Mouse (Mus musculus): ENCODE data around the gene Slc39a11. TPM values are rescaled to one million over a fixed set of nuclear protein-coding genes. Genes with fewer than 3 reads are reported as not detected.

The Slc39a11 gene
- polyA plus RNA-seq, 1 experiment from 2014 or later: 23.5 TPM

- H3K9me3 ChIP-seq (ENCODE audit: control insufficient read depth, low read length): no peaks in the 10 kb centered on the region
- H3K36me3 ChIP-seq (ENCODE audit: control insufficient read depth, insufficient read depth, low read length): peaks cover 59% of the 10 kb centered on the region
- peaks cover 11% of the 10 kb centered on the region; the same call in 1 of the 2 replicates for H3K4me1 ChIP-seq (ENCODE audit: control insufficient read depth, insufficient read depth, low read length)
- no peaks in the 10 kb centered on the region for H3K27me3 ChIP-seq (ENCODE audit: control insufficient read depth, insufficient read depth, low read length)
- WGBS: 93% methylated on average over 15 of the region's 15 CpGs
- no peak overlapping the region for H3K27ac ChIP-seq (ENCODE audit: low read depth, low read length)
- no peak overlapping the region for H3K4me3 ChIP-seq (ENCODE audit: low read depth, low read length)
- H3K4me2 ChIP-seq (ENCODE audit: low read depth, low read length): no peak overlapping the region
- no peak for ATAC-seq (ENCODE audit: low read depth)
- no peak overlapping the region for H3K9ac ChIP-seq (replicated peaks; ENCODE audit: low read depth, low read length)
These were observed 4.2 kb upstream of the Slc39a11 start for GRCm38 (mm10) chr11:113654105-113654504.

- Histone ChIP-seq H3K4me2 (ENCODE audit: low read depth, low read length) (no peak overlapping the region), H3K36me3 (ENCODE audit: control insufficient read depth, insufficient read depth, low read length) (peaks cover 54% of the 10 kb centered on the region), H3K9ac (replicated peaks; ENCODE audit: low read depth, low read length) (no peak overlapping the region), H3K4me3 (ENCODE audit: low read depth, low read length) (no peak overlapping the region), H3K9me3 (ENCODE audit: control insufficient read depth, low read length) (no peaks in the 10 kb centered on the region), H3K27me3 (ENCODE audit: control insufficient read depth, insufficient read depth, low read length) (no peaks in the 10 kb centered on the region), H3K4me1 (ENCODE audit: control insufficient read depth, insufficient read depth, low read length) (peaks cover 15% of the 10 kb centered on the region; the same call in 1 of the 2 replicates), H3K27ac (ENCODE audit: low read depth, low read length) (no peak overlapping the region)
- ATAC-seq (ENCODE audit: low read depth): no peak
- 75% methylated on average over 6 of the region's 6 CpGs for WGBS
These were observed 2.6 kb upstream of the Slc39a11 start for GRCm38 (mm10) chr11:113652516-113652915.

GRCm38 (mm10) chr11:113651907-113652273, 2.0 kb upstream of the Slc39a11 start:
- no peak overlapping the region for H3K9ac ChIP-seq (replicated peaks; ENCODE audit: low read depth, low read length)
- peaks cover 48% of the 10 kb centered on the region for H3K36me3 ChIP-seq (ENCODE audit: control insufficient read depth, insufficient read depth, low read length)
- H3K27ac ChIP-seq (ENCODE audit: low read depth, low read length): no peak overlapping the region
- peaks cover 15% of the 10 kb centered on the region; the same call in 1 of the 2 replicates for H3K4me1 ChIP-seq (ENCODE audit: control insufficient read depth, insufficient read depth, low read length)
- ATAC-seq (ENCODE audit: low read depth): no peak
- no peaks in the 10 kb centered on the region for H3K9me3 ChIP-seq (ENCODE audit: control insufficient read depth, low read length)
- H3K27me3 ChIP-seq (ENCODE audit: control insufficient read depth, insufficient read depth, low read length): no peaks in the 10 kb centered on the region
- no peak overlapping the region for H3K4me3 ChIP-seq (ENCODE audit: low read depth, low read length)
- WGBS: 53% methylated on average over 8 of the region's 8 CpGs
- no peak overlapping the region for H3K4me2 ChIP-seq (ENCODE audit: low read depth, low read length)

GRCm38 (mm10) chr11:113651206-113651906, 1.5 kb upstream of the Slc39a11 start:
- Histone ChIP-seq H3K9ac (replicated peaks; ENCODE audit: low read depth, low read length) (no peak overlapping the region), H3K4me2 (ENCODE audit: low read depth, low read length) (no peak overlapping the region), H3K36me3 (ENCODE audit: control insufficient read depth, insufficient read depth, low read length) (peaks cover 43% of the 10 kb centered on the region), H3K9me3 (ENCODE audit: control insufficient read depth, low read length) (no peaks in the 10 kb centered on the region), H3K27ac (ENCODE audit: low read depth, low read length) (no peak overlapping the region), H3K4me3 (ENCODE audit: low read depth, low read length) (no peak overlapping the region), H3K27me3 (ENCODE audit: control insufficient read depth, insufficient read depth, low read length) (no peaks in the 10 kb centered on the region), H3K4me1 (ENCODE audit: control insufficient read depth, insufficient read depth, low read length) (peaks cover 15% of the 10 kb centered on the region; the same call in 1 of the 2 replicates)
- 60% methylated on average over 22 of the region's 22 CpGs for WGBS
- ATAC-seq (ENCODE audit: low read depth): no peak

- peak within 1 kb of the TSS; percentile 95 for H3K27ac ChIP-seq (ENCODE audit: low read depth, low read length)
- peak within 1 kb of the TSS; percentile 62 for H3K4me2 ChIP-seq (ENCODE audit: low read depth, low read length)
- 44% methylated on average over 26 of the region's 26 CpGs for WGBS
- peak within 1 kb of the TSS; percentile 98 for H3K4me3 ChIP-seq (ENCODE audit: low read depth, low read length)
- no peaks in the 10 kb centered on the region for H3K27me3 ChIP-seq (ENCODE audit: control insufficient read depth, insufficient read depth, low read length)
- H3K9me3 ChIP-seq (ENCODE audit: control insufficient read depth, low read length): no peaks in the 10 kb centered on the region
- no peak for ATAC-seq (ENCODE audit: low read depth)
- peak within 1 kb of the TSS; percentile 90 for H3K9ac ChIP-seq (replicated peaks; ENCODE audit: low read depth, low read length)
- H3K4me1 ChIP-seq (ENCODE audit: control insufficient read depth, insufficient read depth, low read length): peaks cover 15% of the 10 kb centered on the region; the same call in 1 of the 2 replicates
- peaks cover 18% of the 10 kb centered on the region for H3K36me3 ChIP-seq (ENCODE audit: control insufficient read depth, insufficient read depth, low read length)
These were observed 1.1 kb downstream of the Slc39a11 start, which contains the start of gene Cog1 for GRCm38 (mm10) chr11:113648690-113649352. Cog1 (plus strand) TSS chr11:113649169.

GRCm38 (mm10) chr11:113648152-113648551, 1.7 kb downstream of the Slc39a11 start:
- 2% methylated on average over 15 of the region's 15 CpGs for WGBS
- no peak overlapping the region for H3K27ac ChIP-seq (ENCODE audit: low read depth, low read length)
- H3K9ac ChIP-seq (replicated peaks; ENCODE audit: low read depth, low read length): no peak overlapping the region
- peaks cover 15% of the 10 kb centered on the region; the same call in 1 of the 2 replicates for H3K4me1 ChIP-seq (ENCODE audit: control insufficient read depth, insufficient read depth, low read length)
- H3K4me2 ChIP-seq (ENCODE audit: low read depth, low read length): no peak overlapping the region
- no peak for ATAC-seq (ENCODE audit: low read depth)
- no peaks in the 10 kb centered on the region for H3K27me3 ChIP-seq (ENCODE audit: control insufficient read depth, insufficient read depth, low read length)
- H3K4me3 ChIP-seq (ENCODE audit: low read depth, low read length): no peak overlapping the region
- H3K9me3 ChIP-seq (ENCODE audit: control insufficient read depth, low read length): no peaks in the 10 kb centered on the region
- H3K36me3 ChIP-seq (ENCODE audit: control insufficient read depth, insufficient read depth, low read length): peaks cover 12% of the 10 kb centered on the region; the same call in 1 of the 2 replicates

- no peak overlapping the region for H3K9ac ChIP-seq (replicated peaks; ENCODE audit: low read depth, low read length)
- no peak overlapping the region for H3K4me2 ChIP-seq (ENCODE audit: low read depth, low read length)
- no peaks in the 10 kb centered on the region for H3K27me3 ChIP-seq (ENCODE audit: control insufficient read depth, insufficient read depth, low read length)
- no peak overlapping the region for H3K27ac ChIP-seq (ENCODE audit: low read depth, low read length)
- H3K9me3 ChIP-seq (ENCODE audit: control insufficient read depth, low read length): no peaks in the 10 kb centered on the region
- WGBS: 85% methylated on average over 3 of the region's 3 CpGs
- no peak overlapping the region for H3K4me3 ChIP-seq (ENCODE audit: low read depth, low read length)
- peaks cover 6% of the 10 kb centered on the region; the same call in 1 of the 2 replicates for H3K4me1 ChIP-seq (ENCODE audit: control insufficient read depth, insufficient read depth, low read length)
- ATAC-seq (ENCODE audit: low read depth): no peak
- H3K36me3 ChIP-seq (ENCODE audit: control insufficient read depth, insufficient read depth, low read length): no peaks in the 10 kb centered on the region
These were observed 4.7 kb downstream of the Slc39a11 start for GRCm38 (mm10) chr11:113645181-113645580.

- no peaks in the 10 kb centered on the region for H3K27me3 ChIP-seq (ENCODE audit: control insufficient read depth, insufficient read depth, low read length)
- H3K4me3 ChIP-seq (ENCODE audit: low read depth, low read length): no peak overlapping the region
- no peaks in the 10 kb centered on the region for H3K9me3 ChIP-seq (ENCODE audit: control insufficient read depth, low read length)
- no peaks in the 10 kb centered on the region for H3K36me3 ChIP-seq (ENCODE audit: control insufficient read depth, insufficient read depth, low read length)
- no peak overlapping the region for H3K9ac ChIP-seq (replicated peaks; ENCODE audit: low read depth, low read length)
- ATAC-seq (ENCODE audit: low read depth): no peak
- no peaks in the 10 kb centered on the region for H3K4me1 ChIP-seq (ENCODE audit: control insufficient read depth, insufficient read depth, low read length)
- no peak overlapping the region for H3K27ac ChIP-seq (ENCODE audit: low read depth, low read length)
- 89% methylated on average over 12 of the region's 12 CpGs for whole genome bisulfite sequencing
- no peak overlapping the region for H3K4me2 ChIP-seq (ENCODE audit: low read depth, low read length)
These were observed 11.2 kb downstream of the Slc39a11 start for GRCm38 (mm10) chr11:113638680-113639079.

GRCm38 (mm10) chr11:113634699-113635121, 15.2 kb downstream of the Slc39a11 start:
- no peak overlapping the region for H3K4me3 ChIP-seq (ENCODE audit: low read depth, low read length)
- no peaks in the 10 kb centered on the region for H3K36me3 ChIP-seq (ENCODE audit: control insufficient read depth, insufficient read depth, low read length)
- H3K9me3 ChIP-seq (ENCODE audit: control insufficient read depth, low read length): no peaks in the 10 kb centered on the region
- WGBS: 60% methylated on average over 10 of the region's 10 CpGs
- H3K4me1 ChIP-seq (ENCODE audit: control insufficient read depth, insufficient read depth, low read length): no peaks in the 10 kb centered on the region
- ATAC-seq (ENCODE audit: low read depth): no peak
- H3K9ac ChIP-seq (replicated peaks; ENCODE audit: low read depth, low read length): no peak overlapping the region
- H3K27me3 ChIP-seq (ENCODE audit: control insufficient read depth, insufficient read depth, low read length): no peaks in the 10 kb centered on the region
- no peak overlapping the region for H3K27ac ChIP-seq (ENCODE audit: low read depth, low read length)
- H3K4me2 ChIP-seq (ENCODE audit: low read depth, low read length): no peak overlapping the region

All from neural tube, embryonic 14.5 days (tissue).